Mouse (Mus musculus) midbrain, embryonic 14.5 days (tissue): Measurements from ENCODE around the gene 1190007I07Rik. TPM values are rescaled to one million over a fixed set of nuclear protein-coding genes. Genes with fewer than 3 reads are reported as not detected.

Experiments
- ATAC-seq: fragments of 200-750 bp; cut with Nextera tagmentation; 2 replicates; pipeline ENCODE4 v1.8.0; 2017; ENCODE audit warnings: moderate number of reproducible peaks, moderate library complexity; ENCODE audit not compliant: low FRiP score, low TSS enrichment
- DNase-seq: peaks from one replicate; pipeline ENCODE4 v3.0.0-alpha.2; 2015
- H3K27ac ChIP-seq: fragments of 300-500 bp; sonication (generic); replicated peaks from 2 replicates; pipeline ENCODE4 v1.5.1; 2014; ENCODE audit warnings: mild to moderate bottlenecking, low read depth, low read length, moderate library complexity
- H3K27me3 ChIP-seq: fragments of 300-500 bp; sonication (generic); 2 replicates; pipeline ENCODE4 v1.6.1; 2014; ENCODE audit warnings: low read length, control low read depth, mixed read lengths; ENCODE audit not compliant: control insufficient read depth, insufficient read depth
- H3K36me3 ChIP-seq: fragments of 300-500 bp; sonication (generic); 2 replicates; pipeline ENCODE4 v1.6.1; 2014; ENCODE audit warnings: low read length, control low read depth; ENCODE audit not compliant: control insufficient read depth, insufficient read depth
- H3K4me1 ChIP-seq: fragments of 300-500 bp; sonication (generic); 2 replicates; pipeline ENCODE4 v1.6.1; 2014; ENCODE audit warnings: mild to moderate bottlenecking, antibody characterized with exemption, low read length, control low read depth; ENCODE audit not compliant: control insufficient read depth, insufficient read depth
- H3K4me2 ChIP-seq: fragments of 300-500 bp; sonication (generic); 2 replicates; pipeline ENCODE4 v1.6.1; 2014; ENCODE audit warnings: mild to moderate bottlenecking, low read length, moderate library complexity
- H3K4me3 ChIP-seq: fragments of 300-500 bp; sonication (generic); replicated peaks from 2 replicates; pipeline ENCODE4 v1.5.1; 2014; ENCODE audit warnings: low read depth, low read length
- H3K9ac ChIP-seq: fragments of 300-500 bp; sonication (generic); replicated peaks from 2 replicates; pipeline ENCODE4 v1.6.1; 2014; ENCODE audit warnings: mild to moderate bottlenecking, low read length, moderate library complexity
- H3K9me3 ChIP-seq: fragments of 300-500 bp; sonication (generic); 2 replicates; pipeline ENCODE4 v1.6.1; 2016; ENCODE audit warnings: low read length, control low read depth, mixed read lengths; ENCODE audit not compliant: control insufficient read depth
- WGBS: fragments of 180-500 bp; shearing (Covaris S2); extraction: QIAGEN DNeasy Blood & Tissue Kit; methylation state at CpG from one replicate; pipeline ENCODE4 v1.1.7; 2014; 5-methylcytosine and 5-hydroxymethylcytosine counted together
- polyA plus RNA-seq: library from polyadenylated mRNA; unstranded; fragments of >200 nt; fragmentation: Nextera tagmentation; extraction: Ambion mirVana; gene quantifications from 2 replicates; pipeline ENCODE4 v1.2.1, GENCODE M21; 2014

The 1190007I07Rik gene
- polyA plus RNA-seq, 1 experiment from 2014 or later = 39.9 TPM

- H3K27ac ChIP-seq = no peak overlapping the region
- H3K4me2 ChIP-seq = no peak overlapping the region
- 78% methylated on average over 5 of the region's 5 CpGs for WGBS
- no peaks in the 10 kb centered on the region for H3K4me1 ChIP-seq
- H3K27me3 ChIP-seq = no peaks in the 10 kb centered on the region
- no peak for DNase-seq
- no peak overlapping the region for H3K4me3 ChIP-seq
- no peaks in the 10 kb centered on the region for H3K9me3 ChIP-seq
- H3K9ac ChIP-seq = no peak overlapping the region
- ATAC-seq = no peak
- H3K36me3 ChIP-seq = peaks cover 30% of the 10 kb centered on the region
These were observed 29.6 kb upstream of the 1190007I07Rik start for GRCm38 (mm10) chr10:82652625-82653024.

GRCm38 (mm10) chr10:82651221-82651620, 28.2 kb upstream of the 1190007I07Rik start:
- no peak overlapping the region for H3K4me3 ChIP-seq
- no peak overlapping the region for H3K9ac ChIP-seq
- WGBS = 94% methylated on average over 5 of the region's 5 CpGs
- H3K9me3 ChIP-seq = no peaks in the 10 kb centered on the region
- H3K27me3 ChIP-seq = no peaks in the 10 kb centered on the region
- no peak overlapping the region for H3K27ac ChIP-seq
- ATAC-seq (no peak), DNase-seq (no peak)
- H3K4me2 ChIP-seq = no peak overlapping the region
- no peaks in the 10 kb centered on the region for H3K4me1 ChIP-seq
- peaks cover 42% of the 10 kb centered on the region for H3K36me3 ChIP-seq

- 97% methylated on average over 17 of the region's 17 CpGs for WGBS
- Histone ChIP-seq H3K4me2 (no peak overlapping the region), H3K27me3 (no peaks in the 10 kb centered on the region), H3K4me1 (no peaks in the 10 kb centered on the region), H3K4me3 (no peak overlapping the region), H3K9me3 (no peaks in the 10 kb centered on the region), H3K9ac (no peak overlapping the region), H3K27ac (no peak overlapping the region), H3K36me3 (peaks cover 75% of the 10 kb centered on the region)
- ATAC-seq = no peak
- no peak for DNase-seq
These were observed 24.3 kb upstream of the 1190007I07Rik start for GRCm38 (mm10) chr10:82647205-82647811.

- peaks cover 74% of the 10 kb centered on the region for H3K36me3 ChIP-seq
- WGBS = 96% methylated on average over 8 of the region's 8 CpGs
- no peak overlapping the region for H3K4me3 ChIP-seq
- H3K4me1 ChIP-seq = no peaks in the 10 kb centered on the region
- no peaks in the 10 kb centered on the region for H3K9me3 ChIP-seq
- H3K27me3 ChIP-seq = no peaks in the 10 kb centered on the region
- ATAC-seq (no peak), DNase-seq (no peak)
- H3K27ac ChIP-seq = no peak overlapping the region
- H3K4me2 ChIP-seq = no peak overlapping the region
- no peak overlapping the region for H3K9ac ChIP-seq
These were observed 23.1 kb upstream of the 1190007I07Rik start for GRCm38 (mm10) chr10:82646083-82646482.

- H3K4me1 ChIP-seq = no peaks in the 10 kb centered on the region
These were observed 18.5 kb upstream of the 1190007I07Rik start for GRCm38 (mm10) chr10:82641481-82641880.

GRCm38 (mm10) chr10:82639032-82639698, 16.1 kb upstream of the 1190007I07Rik start:
- no peak for ATAC-seq
- Histone ChIP-seq H3K4me3 (no peak overlapping the region), H3K4me1 (no peaks in the 10 kb centered on the region), H3K4me2 (no peak overlapping the region), H3K36me3 (peaks cover 67% of the 10 kb centered on the region), H3K27me3 (no peaks in the 10 kb centered on the region), H3K9ac (no peak overlapping the region), H3K27ac (no peak overlapping the region), H3K9me3 (no peaks in the 10 kb centered on the region)
- 92% methylated on average over 8 of the region's 8 CpGs for WGBS
- no peak for DNase-seq

More at GRCm38 (mm10) chr10:82641481-82641880, 18.5 kb upstream of the 1190007I07Rik start:
- Histone ChIP-seq H3K9ac (no peak overlapping the region), H3K27ac (no peak overlapping the region), H3K4me2 (no peak overlapping the region), H3K36me3 (peaks cover 89% of the 10 kb centered on the region), H3K27me3 (no peaks in the 10 kb centered on the region), H3K9me3 (no peaks in the 10 kb centered on the region), H3K4me3 (no peak overlapping the region)
- ATAC-seq = no peak
- 91% methylated on average over 9 of the region's 9 CpGs for WGBS
- no peak for DNase-seq

- H3K4me3 ChIP-seq = no peak overlapping the region
- no peak overlapping the region for H3K27ac ChIP-seq
- ATAC-seq (no peak), DNase-seq (no peak)
- H3K36me3 ChIP-seq = peaks cover 47% of the 10 kb centered on the region
- WGBS = 98% methylated on average over 3 of the region's 3 CpGs
- H3K4me1 ChIP-seq = peaks cover 5% of the 10 kb centered on the region
- no peaks in the 10 kb centered on the region for H3K9me3 ChIP-seq
- H3K9ac ChIP-seq = no peak overlapping the region
- H3K27me3 ChIP-seq = no peaks in the 10 kb centered on the region
- no peak overlapping the region for H3K4me2 ChIP-seq
These were observed 13.3 kb upstream of the 1190007I07Rik start for GRCm38 (mm10) chr10:82636321-82636720.

GRCm38 (mm10) chr10:82634348-82634747, 11.3 kb upstream of the 1190007I07Rik start:
- peaks cover 15% of the 10 kb centered on the region for H3K4me1 ChIP-seq
- ATAC-seq (no peak), DNase-seq (no peak)
- no peaks in the 10 kb centered on the region for H3K27me3 ChIP-seq
- H3K4me3 ChIP-seq = no peak overlapping the region
- H3K27ac ChIP-seq = no peak overlapping the region
- H3K36me3 ChIP-seq = peaks cover 28% of the 10 kb centered on the region
- no peaks in the 10 kb centered on the region for H3K9me3 ChIP-seq
- H3K9ac ChIP-seq = no peak overlapping the region
- WGBS = 95% methylated on average over 7 of the region's 7 CpGs
- H3K4me2 ChIP-seq = no peak overlapping the region
